Mouse (Mus musculus) common myeloid progenitor, adult 5-6 weeks (primary cell): ENCODE data around the gene Cdc6. TPM values are rescaled to one million over a fixed set of nuclear protein-coding genes. Genes with fewer than 3 reads are reported as not detected.
"Not testable (repeated sequence)": the region's sequence is repeated elsewhere in the genome, so short reads cannot be mapped to it uniquely, and the experiment has no call there.

Experiments used
- ATAC-seq: replicated peaks from 2 replicates; pipeline ENCODE4 v1.8.0; 2016; ENCODE audit warnings: low read depth, mild to moderate bottlenecking, moderate TSS enrichment, inconsistent platforms; ENCODE audit not compliant: poor library complexity, severe bottlenecking
- total RNA-seq: library from RNA; stranded (forward); fragments of 200-1000, 187-1606 nt; gene quantifications from 2 replicates; pipeline ENCODE4 v1.2.3, GENCODE M21; 2017

Cdc6 gene
- total RNA-seq, 1 experiment from 2014 or later: 47.2 TPM

DNA sequence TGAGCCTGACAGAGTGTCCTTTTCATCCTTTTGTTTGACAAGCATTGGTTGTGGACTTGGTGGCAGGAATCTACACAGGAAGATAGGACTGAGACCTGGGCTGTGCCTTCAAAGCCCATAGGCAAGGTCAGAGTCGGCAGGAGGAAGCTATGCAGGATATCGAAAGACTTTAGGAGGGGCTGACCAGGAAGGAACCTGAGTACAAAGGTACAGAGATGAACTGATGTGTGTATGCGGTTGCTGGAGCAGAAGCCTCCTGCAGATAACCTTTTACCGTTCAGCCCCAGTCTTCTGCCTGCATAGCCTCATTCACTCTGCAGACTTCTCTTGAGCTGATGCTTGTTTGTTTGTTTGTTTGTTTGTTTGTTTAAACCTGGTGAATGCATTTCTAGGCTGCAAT, 2.0 kb upstream of the Cdc6 start:
- no peak for ATAC-seq

DNA sequence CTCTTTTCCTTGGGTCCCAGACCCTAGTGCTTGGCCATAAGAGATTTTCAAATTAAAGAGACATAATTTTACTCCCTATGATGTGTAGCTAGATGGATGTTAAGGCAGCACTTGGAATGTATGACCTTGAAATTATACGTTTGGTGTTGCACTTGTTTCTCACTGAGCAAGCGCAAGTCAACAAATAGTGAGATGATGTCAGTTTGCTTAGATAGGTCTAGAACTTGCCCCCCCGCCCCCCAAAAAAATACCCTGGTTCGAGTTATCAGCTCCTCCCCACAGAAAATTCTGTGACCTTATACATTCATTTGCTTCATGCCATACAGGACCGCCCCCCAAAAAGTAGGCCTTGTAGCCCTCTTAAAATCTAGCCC, 551 bp upstream of the Cdc6 start:
- ATAC-seq: no peak

DNA sequence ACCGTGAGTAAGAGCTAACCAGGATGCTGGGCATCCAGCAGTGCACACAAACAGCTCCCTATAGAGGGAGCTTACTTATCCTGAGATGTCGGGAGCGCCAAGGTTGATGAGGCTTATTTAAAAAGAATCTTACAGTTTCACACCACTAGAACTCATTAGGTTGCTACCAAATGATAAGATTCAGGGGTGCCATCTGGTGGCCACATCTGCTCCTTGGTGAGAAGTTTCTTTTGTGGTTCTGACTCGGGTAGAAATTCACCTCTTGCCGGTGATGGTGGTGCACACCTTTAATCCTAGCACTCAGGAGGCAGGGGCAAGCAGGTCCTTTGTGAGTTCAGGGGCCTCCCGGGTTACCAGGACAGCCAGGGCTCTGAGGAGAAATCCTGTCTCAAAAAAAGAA, 2.1 kb downstream of the Cdc6 start:
- ATAC-seq: peak; percentile 20

DNA sequence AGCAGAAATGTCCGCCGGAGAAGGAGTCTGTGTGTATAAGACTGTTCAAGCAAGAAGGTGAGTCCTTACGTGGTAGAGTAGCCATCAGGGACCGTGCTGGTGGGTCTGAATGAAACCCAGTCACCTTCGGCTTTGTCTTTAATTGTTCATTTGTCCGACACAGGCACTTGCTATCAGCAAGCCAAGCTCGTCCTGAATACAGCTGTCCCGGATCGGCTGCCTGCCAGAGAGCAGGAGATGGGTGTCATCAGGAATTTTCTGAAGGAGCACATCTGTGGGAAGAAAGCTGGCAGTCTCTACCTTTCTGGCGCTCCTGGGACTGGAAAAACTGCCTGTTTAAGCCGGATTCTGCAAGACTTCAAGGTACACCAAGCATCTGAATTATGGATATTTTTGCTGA, 2.8 kb downstream of the Cdc6 start:
- ATAC-seq: no peak

- no peak; the same call in 1 of the 2 replicates for ATAC-seq
Measured at GRCm38 (mm10) chr11:98911498-98911897, 3.9 kb downstream of the Cdc6 start.

- ATAC-seq: no peak
Measured at GRCm38 (mm10) chr11:98914196-98914595, 6.6 kb downstream of the Cdc6 start.

DNA sequence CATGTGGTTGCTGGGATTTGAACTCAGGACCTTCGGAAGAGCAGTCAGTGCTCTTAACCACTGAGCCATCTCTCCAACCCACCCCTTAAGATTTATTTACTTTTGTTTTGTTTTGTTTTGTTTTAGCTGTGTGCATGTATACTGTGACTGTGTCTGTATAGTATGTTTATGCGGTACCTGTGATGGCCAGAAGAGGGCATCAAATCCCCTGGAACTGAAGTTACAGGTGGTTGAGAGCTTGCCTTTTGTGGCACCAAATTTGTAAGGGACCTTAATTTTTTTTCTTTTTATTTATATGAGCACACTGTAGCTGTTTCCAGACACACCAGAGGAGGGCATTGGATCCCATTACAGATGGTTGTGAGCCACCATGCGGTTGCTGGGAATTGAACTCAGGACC, 8.8 kb downstream of the Cdc6 start:
- not testable (repeated sequence) for ATAC-seq

DNA sequence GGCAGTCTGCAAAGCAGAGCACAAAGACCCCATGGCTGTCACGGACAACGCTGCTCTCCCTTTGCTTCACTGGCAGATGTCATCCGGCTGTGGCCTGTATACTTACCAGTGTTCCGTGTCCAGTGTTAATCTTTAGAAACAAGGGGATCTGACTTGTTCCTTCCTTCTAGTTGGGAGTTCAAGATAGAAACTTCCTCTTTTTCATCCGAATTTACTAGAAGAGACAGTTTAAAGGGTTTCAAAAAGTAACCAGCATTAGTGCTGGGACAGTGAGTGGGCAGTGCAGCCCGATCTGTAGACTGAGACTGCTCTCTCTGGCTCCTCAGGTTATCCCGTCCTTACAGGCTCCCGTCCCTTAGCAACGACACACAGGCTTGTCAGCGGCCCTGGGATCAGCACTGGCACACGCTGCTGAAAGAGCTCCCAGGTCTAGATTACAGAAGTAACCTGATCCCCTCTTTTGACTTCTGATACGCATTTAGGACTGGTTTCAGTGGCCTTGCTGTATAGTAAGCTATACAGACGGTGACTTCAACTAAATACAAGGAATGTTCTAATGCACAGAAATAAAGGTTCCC, 9.9 kb downstream of the Cdc6 start:
- peak; percentile 39 for ATAC-seq

DNA sequence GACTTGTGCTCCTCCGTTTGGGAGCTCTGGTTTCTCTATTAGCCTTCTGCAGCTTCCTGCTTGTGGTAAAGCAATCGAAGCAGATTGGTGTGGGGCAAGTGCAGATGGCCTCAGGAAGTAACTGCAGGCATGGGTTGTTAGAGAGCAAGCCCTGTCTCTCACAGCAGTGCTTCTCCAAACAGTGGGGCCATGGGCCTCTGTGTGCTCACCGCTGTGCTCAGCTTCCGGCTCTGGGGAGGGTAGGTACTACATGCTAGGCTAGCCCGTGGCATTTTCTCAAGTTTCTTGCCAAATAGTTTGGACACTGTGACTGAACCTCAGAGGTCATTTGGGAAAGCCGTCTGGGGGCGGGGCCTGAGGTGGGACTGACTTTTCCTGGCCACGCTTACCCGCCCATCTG, 10.6 kb downstream of the Cdc6 start:
- peak; percentile 89 for ATAC-seq

DNA sequence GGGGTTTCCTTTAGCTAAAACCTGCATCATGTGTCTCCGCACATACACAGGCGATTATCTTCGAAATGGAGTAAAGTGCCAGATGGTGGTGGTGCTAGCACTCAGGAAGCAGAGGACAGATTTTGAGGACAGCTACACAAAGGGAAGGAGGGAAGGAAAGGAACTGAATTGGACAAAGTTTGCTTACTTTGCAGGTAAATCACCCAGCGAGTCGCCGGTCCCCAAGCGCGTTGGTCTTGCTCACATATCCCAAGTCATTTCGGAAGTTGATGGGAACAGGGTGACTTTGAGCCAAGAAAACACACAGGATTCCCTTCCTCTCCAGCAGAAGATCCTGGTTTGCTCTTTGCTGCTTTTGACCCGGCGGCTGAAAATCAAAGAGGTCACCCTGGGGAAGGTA, 11.4 kb downstream of the Cdc6 start:
- ATAC-seq: no peak

DNA sequence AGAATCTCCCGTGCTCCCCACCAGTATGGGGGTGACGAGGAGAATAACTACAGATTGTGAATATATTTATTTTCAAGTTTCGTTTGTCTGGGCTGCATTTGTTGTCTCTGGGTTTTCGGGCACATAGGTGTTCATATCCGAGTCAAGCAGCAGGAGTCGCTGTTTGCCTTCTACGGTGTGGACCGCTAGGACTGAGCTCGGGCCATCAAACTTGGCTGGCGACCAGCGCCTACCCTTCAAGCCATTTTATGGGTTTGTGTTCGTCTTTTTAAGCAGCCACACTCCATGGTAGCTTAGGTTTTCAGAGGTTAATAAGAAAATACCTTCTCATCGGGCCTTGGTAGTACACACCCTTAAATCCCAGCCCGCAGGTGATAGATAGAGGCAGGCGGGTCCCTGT, 14.2 kb downstream of the Cdc6 start:
- ATAC-seq: not testable (repeated sequence)

DNA sequence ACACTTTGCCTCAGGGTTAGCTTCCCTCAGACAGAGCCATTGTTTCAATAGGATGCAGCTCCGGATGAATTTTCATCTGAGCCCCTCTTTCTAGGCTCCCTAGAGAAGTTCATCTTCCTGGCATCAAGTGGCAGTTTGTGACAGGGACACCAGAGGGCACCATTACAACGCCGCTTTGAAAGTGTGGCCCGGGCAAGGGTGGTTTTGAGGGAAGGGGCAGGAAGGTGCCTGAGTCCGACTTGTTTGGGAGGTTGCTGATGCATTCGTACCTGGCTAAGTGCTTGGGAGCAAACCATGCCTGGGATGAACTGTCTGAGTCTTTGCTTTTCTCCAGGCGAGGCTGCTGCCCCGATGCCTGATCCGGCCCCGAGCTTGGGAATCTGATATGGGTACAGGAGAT, 14.7 kb downstream of the Cdc6 start:
- ATAC-seq: not testable (repeated sequence)

DNA sequence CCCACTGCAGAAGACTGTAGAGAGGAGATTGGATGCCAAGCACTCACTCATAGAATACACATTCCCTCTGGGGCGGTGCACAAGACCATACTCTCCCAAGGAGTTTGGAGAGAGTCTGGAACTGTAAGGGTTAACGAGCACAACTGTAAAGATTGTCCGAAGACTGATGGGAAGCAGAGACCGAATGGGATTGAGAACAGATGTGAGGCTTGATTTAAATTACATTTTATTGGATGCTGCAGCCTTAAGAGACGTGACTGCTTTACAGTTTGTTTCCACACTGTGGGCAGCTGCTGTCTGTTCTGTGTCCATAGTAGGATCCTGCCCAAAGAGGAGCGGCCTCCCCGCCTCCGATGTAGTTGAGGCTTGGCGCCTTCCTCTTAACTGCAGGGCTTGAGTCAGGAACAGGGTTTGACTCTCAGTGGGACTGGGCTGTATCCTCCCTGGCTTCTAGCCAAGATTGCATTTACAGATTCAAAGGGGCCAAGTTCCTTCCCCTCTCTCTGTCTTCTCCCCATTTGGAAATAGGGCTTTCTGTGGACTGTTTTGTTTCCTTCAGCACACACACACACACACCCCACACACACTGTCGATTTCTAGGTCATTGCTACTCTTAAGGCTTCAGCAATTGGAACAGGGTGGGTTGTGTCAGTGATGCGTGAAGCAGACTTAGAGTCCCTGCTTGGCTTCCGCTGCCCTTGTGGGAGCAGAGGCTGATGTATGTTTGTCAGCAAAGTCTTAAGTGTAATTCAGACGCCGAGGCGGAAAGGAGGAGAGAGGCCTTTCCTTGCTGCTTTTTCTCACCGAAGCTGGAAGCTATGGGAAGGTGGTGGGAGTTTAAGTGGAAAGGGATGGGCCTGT, 15.5 kb downstream of the Cdc6 start:
- not testable (repeated sequence) for ATAC-seq

- ATAC-seq: no peak
Measured at GRCm38 (mm10) chr11:98924633-98925175, 17.1 kb downstream of the Cdc6 start.

DNA sequence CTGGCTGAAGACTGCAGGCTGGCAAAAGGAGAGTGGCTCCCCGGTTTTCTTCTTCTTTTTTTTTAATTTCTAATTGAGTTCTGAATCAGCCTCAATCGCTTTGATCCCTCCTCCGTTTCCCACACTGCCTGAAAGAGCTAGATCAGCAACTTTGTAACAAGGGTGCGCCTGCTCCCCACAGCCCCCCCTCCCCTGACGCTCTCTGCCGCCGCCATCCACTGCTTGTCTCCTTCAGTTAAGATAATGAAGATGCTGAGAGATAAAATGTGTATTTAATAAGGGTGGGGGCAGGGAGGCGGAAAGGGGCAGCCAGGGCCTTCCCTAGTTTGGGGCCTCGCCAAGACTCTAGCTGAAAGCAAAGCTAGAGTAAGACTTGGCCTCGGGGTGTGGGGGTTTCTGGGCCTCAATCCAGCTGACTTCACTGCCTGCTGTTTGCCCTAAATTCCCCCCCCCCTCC, 17.7 kb downstream of the Cdc6 start:
- ATAC-seq: no peak

DNA sequence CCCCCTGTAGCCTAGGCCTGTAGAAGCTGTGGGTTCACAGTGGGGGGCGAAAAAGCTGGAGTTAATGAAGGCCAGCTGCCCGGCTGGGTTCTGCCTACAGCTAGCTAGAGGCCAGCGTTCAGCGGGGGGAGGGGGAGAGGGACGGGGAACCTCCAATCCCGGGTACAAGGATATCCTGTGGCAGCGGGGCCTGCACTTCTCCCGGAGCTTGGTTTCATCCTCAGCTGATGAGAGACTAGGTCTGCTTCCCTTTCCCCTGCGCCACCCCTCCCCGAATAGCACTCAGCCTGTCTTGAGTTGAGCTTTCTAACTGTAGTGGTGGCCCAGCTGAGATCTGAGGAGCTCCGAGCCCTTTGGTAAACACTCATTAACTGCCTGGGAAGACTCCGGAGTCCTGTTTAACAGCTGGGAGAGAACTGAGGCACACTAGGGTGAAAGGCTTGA, 18.3 kb downstream of the Cdc6 start:
- ATAC-seq: 0 out of 2 replicates have a peak, but pooled peaks have one; percentile 21

- ATAC-seq: no peak
Measured at GRCm38 (mm10) chr11:98926553-98926952, 19.0 kb downstream of the Cdc6 start.

- no peak for ATAC-seq
Measured at GRCm38 (mm10) chr11:98927438-98928076, 20.0 kb downstream of the Cdc6 start, which contains the start of gene Rara. Rara (plus strand) TSS chr11:98927818.

- no peak for ATAC-seq
Measured at GRCm38 (mm10) chr11:98928186-98928893, 20.7 kb downstream of the Cdc6 start.

- ATAC-seq: no peak
Measured at GRCm38 (mm10) chr11:98929503-98929902, 21.9 kb downstream of the Cdc6 start.
